Mouse (Mus musculus) embryonic facial prominence, embryonic 14.5 days (tissue): ENCODE measurements at regions not wholly inside any gene's neighbourhood (a gene's known extent, or its start where the extent isn't known, plus 50 kb on each side); places are given as distances from the start of the nearest gene placed in this dataset.

Source experiments
- ATAC-seq: fragments of 200-750 bp; cut with Nextera tagmentation; 2 replicates; pipeline ENCODE4 v1.8.0; 2017; ENCODE audit warnings: low read depth, moderate number of reproducible peaks, moderate TSS enrichment
- DNase-seq: peaks from one replicate; pipeline ENCODE4 v3.0.0-alpha.2; 2015; ENCODE audit warnings: low spot score
- H3K27ac ChIP-seq: fragments of 300-500 bp; sonication (generic); replicated peaks from 2 replicates; pipeline ENCODE4 v1.5.1; 2014; ENCODE audit warnings: low read depth, mild to moderate bottlenecking, low read length, moderate library complexity
- H3K27me3 ChIP-seq: fragments of 300-500 bp; sonication (generic); replicated peaks from 2 replicates; pipeline ENCODE4 v1.6.1; 2014; ENCODE audit warnings: low read length; ENCODE audit not compliant: control insufficient read depth, insufficient read depth
- H3K36me3 ChIP-seq: fragments of 300-500 bp; sonication (generic); 2 replicates; pipeline ENCODE4 v1.6.1; 2014; ENCODE audit warnings: low read length, mixed read lengths; ENCODE audit not compliant: control insufficient read depth, insufficient read depth
- H3K4me1 ChIP-seq: fragments of 300-500 bp; sonication (generic); 2 replicates; pipeline ENCODE4 v1.6.1; 2014; ENCODE audit warnings: antibody characterized with exemption, low read length; ENCODE audit not compliant: control insufficient read depth, insufficient read depth
- H3K4me2 ChIP-seq: fragments of 300-500 bp; sonication (generic); 2 replicates; pipeline ENCODE4 v1.6.1; 2014; ENCODE audit warnings: low read depth, mild to moderate bottlenecking, low read length, moderate library complexity, mixed read lengths
- H3K4me3 ChIP-seq: fragments of 300-500 bp; sonication (generic); 2 replicates; pipeline ENCODE4 v1.5.1; 2014; ENCODE audit warnings: low read depth, mild to moderate bottlenecking, low read length
- H3K9ac ChIP-seq: fragments of 300-500 bp; sonication (generic); 2 replicates; pipeline ENCODE4 v1.6.1; 2014; ENCODE audit warnings: low read depth, mild to moderate bottlenecking, low read length, moderate library complexity, mixed read lengths
- H3K9me3 ChIP-seq: fragments of 300-500 bp; sonication (generic); 2 replicates; pipeline ENCODE4 v1.6.1; 2016; ENCODE audit warnings: low read length; ENCODE audit not compliant: control insufficient read depth
- WGBS: fragments of 180-500 bp; shearing (Covaris S2); extraction: QIAGEN DNeasy Blood & Tissue Kit; methylation state at CpG from one replicate; pipeline ENCODE4 v1.1.7; 2014; 5-methylcytosine and 5-hydroxymethylcytosine counted together

DNA sequence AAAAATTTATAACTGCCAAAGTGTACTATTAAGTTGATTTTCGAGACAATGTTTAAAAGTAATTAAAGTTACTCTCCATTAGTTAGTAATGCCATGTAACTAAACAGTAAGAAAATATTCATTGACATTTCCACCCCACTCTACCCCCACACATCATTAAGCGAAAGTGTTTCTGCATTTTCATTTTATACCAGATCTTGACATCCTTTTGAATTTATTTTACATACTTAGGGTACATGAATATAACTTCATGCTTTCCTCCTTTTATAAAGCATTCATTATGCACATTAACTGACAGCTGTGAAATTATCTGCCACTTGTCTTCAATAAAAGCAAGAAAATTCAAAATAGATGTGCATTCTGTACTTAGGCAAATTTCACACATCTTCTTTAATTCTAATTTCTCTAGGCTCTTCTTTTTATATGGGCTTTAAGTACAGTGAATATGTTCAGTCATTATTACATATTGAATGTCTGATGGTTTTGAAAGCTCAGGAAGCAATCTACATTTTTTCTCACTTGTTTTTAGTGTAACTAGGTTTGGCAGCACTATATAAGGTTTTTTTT lies 526.5 kb downstream of the Epha5 start:
- Histone ChIP-seq H3K36me3 (no peaks in the 10 kb centered on the region), H3K27me3 (no peaks in the 10 kb centered on the region), H3K4me1 (no peaks in the 10 kb centered on the region), H3K9ac (no peak overlapping the region), H3K9me3 (no peaks in the 10 kb centered on the region), H3K4me2 (no peak overlapping the region), H3K27ac (no peak overlapping the region), H3K4me3 (no peak overlapping the region)
- no peak for DNase-seq
- 68% methylated on average over 2 of the region's 2 CpGs for WGBS
- no peak for ATAC-seq

DNA sequence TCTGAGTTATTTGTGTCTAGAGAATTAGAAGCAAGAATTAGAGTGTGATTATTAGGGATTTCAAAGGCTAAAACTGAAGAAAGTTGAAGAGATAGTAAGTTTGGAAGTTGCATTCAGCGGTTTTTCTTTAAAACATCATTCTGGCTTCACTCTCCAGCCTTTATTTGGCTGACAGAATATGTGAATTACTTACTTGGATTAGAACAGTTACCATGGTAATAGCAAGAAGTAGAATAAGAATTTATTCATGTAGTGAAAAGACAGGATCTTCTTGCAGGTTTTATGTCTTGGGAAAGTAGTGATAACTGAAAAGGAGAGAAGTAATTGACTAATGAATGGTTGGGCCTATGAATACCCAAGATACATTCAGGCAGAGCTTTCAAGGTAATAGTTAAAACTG lies 517.1 kb upstream of the Tecrl start:
- H3K4me1 ChIP-seq: no peaks in the 10 kb centered on the region
- H3K36me3 ChIP-seq: no peaks in the 10 kb centered on the region
- no peak overlapping the region for H3K4me3 ChIP-seq
- H3K9ac ChIP-seq: no peak overlapping the region
- no peak overlapping the region for H3K4me2 ChIP-seq
- ATAC-seq (no peak), DNase-seq (no peak)
- 68% methylated on average over 1 of the region's 1 CpGs for WGBS
- no peaks in the 10 kb centered on the region for H3K27me3 ChIP-seq
- no peak overlapping the region for H3K27ac ChIP-seq
- H3K9me3 ChIP-seq: no peaks in the 10 kb centered on the region

DNA sequence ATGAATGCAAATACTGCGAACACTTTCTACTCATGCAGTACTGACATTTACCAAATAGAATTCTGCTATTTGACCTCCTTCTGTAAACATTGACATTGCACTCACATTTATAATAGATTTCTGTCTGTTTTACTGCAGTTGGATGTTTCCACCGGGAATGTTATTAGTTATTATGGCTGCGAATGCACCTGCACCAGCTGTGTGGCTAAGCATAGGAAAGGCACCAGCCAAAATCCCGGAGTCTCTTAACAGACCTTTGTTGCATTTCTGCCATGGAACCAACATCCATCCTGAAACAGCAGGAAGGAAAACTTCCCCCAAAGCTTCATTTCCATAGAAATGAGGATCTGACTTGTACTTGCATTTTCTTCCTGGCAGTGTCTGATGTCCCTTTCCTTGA lies 513.4 kb upstream of the Tecrl start:
- 72% methylated on average over 4 of the region's 4 CpGs for WGBS
- DNase-seq: no peak
- H3K27ac ChIP-seq: no peak overlapping the region
- no peaks in the 10 kb centered on the region for H3K36me3 ChIP-seq
- no peaks in the 10 kb centered on the region for H3K27me3 ChIP-seq
- no peak for ATAC-seq
- no peaks in the 10 kb centered on the region for H3K9me3 ChIP-seq
- no peak overlapping the region for H3K4me3 ChIP-seq
- no peaks in the 10 kb centered on the region for H3K4me1 ChIP-seq
- H3K9ac ChIP-seq: no peak overlapping the region
- H3K4me2 ChIP-seq: no peak overlapping the region

GRCm38 (mm10) chr5:83861674-83862073 lies 506.7 kb upstream of the Tecrl start:
- no peak overlapping the region for H3K4me3 ChIP-seq
- H3K4me2 ChIP-seq: no peak overlapping the region
- no peaks in the 10 kb centered on the region for H3K9me3 ChIP-seq
- H3K27me3 ChIP-seq: no peaks in the 10 kb centered on the region
- no peak overlapping the region for H3K27ac ChIP-seq
- ATAC-seq: no peak
- no peaks in the 10 kb centered on the region for H3K4me1 ChIP-seq
- no peaks in the 10 kb centered on the region for H3K36me3 ChIP-seq
- no peak for DNase-seq
- no peak overlapping the region for H3K9ac ChIP-seq

- ATAC-seq: no peak
- 64% methylated on average over 4 of the region's 4 CpGs for WGBS
- Histone ChIP-seq H3K27me3 (no peaks in the 10 kb centered on the region), H3K9ac (no peak overlapping the region), H3K4me2 (no peak overlapping the region), H3K4me3 (no peak overlapping the region), H3K36me3 (no peaks in the 10 kb centered on the region), H3K9me3 (no peaks in the 10 kb centered on the region), H3K4me1 (no peaks in the 10 kb centered on the region), H3K27ac (no peak overlapping the region)
- no peak for DNase-seq
These were observed 497.0 kb upstream of the Tecrl start for GRCm38 (mm10) chr5:83852022-83852421.

GRCm38 (mm10) chr5:83826561-83826960 lies 471.6 kb upstream of the Tecrl start:
- no peak overlapping the region for H3K27ac ChIP-seq
- no peaks in the 10 kb centered on the region for H3K4me1 ChIP-seq
- H3K27me3 ChIP-seq: no peaks in the 10 kb centered on the region
- no peak overlapping the region for H3K4me3 ChIP-seq
- no peak overlapping the region for H3K9ac ChIP-seq
- no peaks in the 10 kb centered on the region for H3K9me3 ChIP-seq
- no peak overlapping the region for H3K4me2 ChIP-seq
- no peak for DNase-seq
- no peak for ATAC-seq
- no peaks in the 10 kb centered on the region for H3K36me3 ChIP-seq
- WGBS: 87% methylated on average over 2 of the region's 2 CpGs

DNA sequence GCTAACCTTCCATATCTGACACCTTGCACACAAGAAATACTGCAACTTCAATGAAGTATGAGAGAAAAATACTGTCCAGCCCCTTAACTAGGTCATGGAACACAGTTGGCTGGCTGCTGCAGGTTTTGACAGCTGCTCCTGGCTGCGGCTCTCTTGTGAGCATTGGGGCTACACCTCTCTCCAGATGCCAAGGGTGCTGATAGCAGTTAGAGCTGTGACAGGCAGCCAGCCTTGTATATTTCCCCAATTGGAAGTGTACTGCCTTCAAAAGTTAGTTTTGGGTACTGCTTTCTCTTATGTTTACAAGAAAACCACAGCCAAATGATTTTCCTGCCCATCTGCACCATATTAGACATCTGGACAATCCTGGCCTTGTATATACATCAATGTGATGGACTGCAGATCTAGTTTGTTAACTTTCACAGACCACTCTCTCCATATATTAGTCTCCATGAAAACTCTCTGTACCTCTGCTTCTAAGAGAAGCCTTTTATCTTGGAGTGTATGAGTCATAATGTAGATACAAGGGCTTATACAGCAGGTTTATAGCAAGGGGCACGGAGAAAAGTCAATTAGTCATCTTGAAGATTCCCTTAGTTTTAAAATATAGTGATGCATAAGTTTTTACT lies 470.0 kb upstream of the Tecrl start:
- H3K27me3 ChIP-seq: no peaks in the 10 kb centered on the region
- no peaks in the 10 kb centered on the region for H3K4me1 ChIP-seq
- H3K9me3 ChIP-seq: no peaks in the 10 kb centered on the region
- peak; percentile 9 for DNase-seq
- no peaks in the 10 kb centered on the region for H3K36me3 ChIP-seq
- no peak for ATAC-seq
- no peak overlapping the region for H3K4me3 ChIP-seq
- 52% methylated on average over 2 of the region's 2 CpGs for WGBS
- H3K9ac ChIP-seq: no peak overlapping the region
- H3K27ac ChIP-seq: no peak overlapping the region
- no peak overlapping the region for H3K4me2 ChIP-seq

DNA sequence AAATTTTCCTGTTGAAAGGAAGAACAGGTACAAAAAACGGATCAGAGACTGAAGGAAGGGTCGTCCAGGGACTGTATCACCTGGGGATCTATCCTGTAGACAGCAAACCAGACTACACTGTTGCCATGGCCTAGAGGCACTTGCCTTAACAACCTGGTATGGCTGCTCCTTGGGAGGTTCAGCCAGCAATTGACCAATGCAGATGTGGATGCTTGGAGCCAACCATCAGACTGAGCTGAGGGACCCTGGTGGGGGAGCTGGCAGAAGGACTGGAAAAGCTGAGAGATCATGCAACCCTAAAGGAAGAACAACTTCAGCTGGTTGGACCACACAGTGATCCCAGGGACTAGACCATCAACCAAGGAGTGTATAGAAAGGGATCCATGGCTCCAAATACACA lies 456.3 kb upstream of the Tecrl start:
- H3K36me3 ChIP-seq: no peaks in the 10 kb centered on the region
- DNase-seq (no peak), ATAC-seq (no peak)
- no peaks in the 10 kb centered on the region for H3K9me3 ChIP-seq
- no peak overlapping the region for H3K4me3 ChIP-seq
- H3K4me2 ChIP-seq: no peak overlapping the region
- H3K4me1 ChIP-seq: no peaks in the 10 kb centered on the region
- H3K27ac ChIP-seq: no peak overlapping the region
- H3K27me3 ChIP-seq: no peaks in the 10 kb centered on the region
- WGBS: 60% methylated on average over 2 of the region's 2 CpGs
- H3K9ac ChIP-seq: no peak overlapping the region

- Histone ChIP-seq H3K4me3 (no peak overlapping the region), H3K4me2 (no peak overlapping the region), H3K9me3 (no peaks in the 10 kb centered on the region), H3K27ac (no peak overlapping the region), H3K36me3 (no peaks in the 10 kb centered on the region), H3K9ac (no peak overlapping the region), H3K27me3 (no peaks in the 10 kb centered on the region), H3K4me1 (no peaks in the 10 kb centered on the region)
- DNase-seq (no peak), ATAC-seq (no peak)
- WGBS: 61% methylated on average over 3 of the region's 3 CpGs
These were observed 445.0 kb upstream of the Tecrl start for GRCm38 (mm10) chr5:83800028-83800427.
